Mouse (Mus musculus) midbrain, embryonic 16.5 days (tissue): ENCODE data around the gene Ppfibp1. TPM values are rescaled to one million over a fixed set of nuclear protein-coding genes. Genes with fewer than 3 reads are reported as not detected.
A peak's percentile ranks its signal among the peaks of the same experiment; 100 is the strongest.

ENCODE experiments used
- ATAC-seq: fragments of 200-750 bp; cut with Nextera tagmentation; 2 replicates; pipeline ENCODE4 v1.8.0; 2017; ENCODE audit warnings: moderate TSS enrichment
- H3K27ac ChIP-seq: fragments of 300-500 bp; sonication (generic); 2 replicates; pipeline ENCODE4 v1.5.1; 2014; ENCODE audit warnings: mild to moderate bottlenecking, low read length, mixed read lengths
- H3K27me3 ChIP-seq: fragments of 300-500 bp; sonication (generic); 2 replicates; pipeline ENCODE4 v1.6.1; 2014; ENCODE audit warnings: low read depth, low read length, mixed read lengths; ENCODE audit not compliant: control insufficient read depth, insufficient read depth
- H3K36me3 ChIP-seq: fragments of 300-500 bp; sonication (generic); 2 replicates; pipeline ENCODE4 v1.6.1; 2014; ENCODE audit warnings: mild to moderate bottlenecking, low read length, moderate library complexity, mixed read lengths; ENCODE audit not compliant: control insufficient read depth, insufficient read depth
- H3K4me1 ChIP-seq: fragments of 300-500 bp; sonication (generic); 2 replicates; pipeline ENCODE4 v1.6.1; 2014; ENCODE audit warnings: mild to moderate bottlenecking, low read length, mixed read lengths; ENCODE audit not compliant: control insufficient read depth, insufficient read depth
- H3K4me2 ChIP-seq: fragments of 300-500 bp; sonication (generic); 2 replicates; pipeline ENCODE4 v1.6.1; 2014; ENCODE audit warnings: mild to moderate bottlenecking, low read length, mixed read lengths
- H3K4me3 ChIP-seq: fragments of 300-500 bp; sonication (generic); 2 replicates; pipeline ENCODE4 v1.5.1; 2014; ENCODE audit warnings: low read depth, mild to moderate bottlenecking, low read length, moderate library complexity, mixed read lengths
- H3K9ac ChIP-seq: fragments of 300-500 bp; sonication (generic); 2 replicates; pipeline ENCODE4 v1.6.1; 2014; ENCODE audit warnings: low read depth, low read length, mixed read lengths
- H3K9me3 ChIP-seq: fragments of 300-500 bp; sonication (generic); replicated peaks from 2 replicates; pipeline ENCODE4 v1.6.1; 2014; ENCODE audit warnings: mild to moderate bottlenecking, low read length, mixed read lengths; ENCODE audit not compliant: control insufficient read depth, poor library complexity, severe bottlenecking
- WGBS: fragments of 180-500 bp; shearing (Covaris S2); extraction: QIAGEN DNeasy Blood & Tissue Kit; methylation state at CpG from one replicate; pipeline ENCODE4 v1.1.7; 2014; 5-methylcytosine and 5-hydroxymethylcytosine counted together
- polyA plus RNA-seq: library from polyadenylated mRNA; unstranded; fragments of >200 nt; fragmentation: Nextera tagmentation; extraction: Ambion mirVana; gene quantifications from 2 replicates; pipeline ENCODE4 v1.2.1, GENCODE M21; 2015

The Ppfibp1 gene
- polyA plus RNA-seq, 1 experiment from 2014 or later: 19.6 TPM

DNA sequence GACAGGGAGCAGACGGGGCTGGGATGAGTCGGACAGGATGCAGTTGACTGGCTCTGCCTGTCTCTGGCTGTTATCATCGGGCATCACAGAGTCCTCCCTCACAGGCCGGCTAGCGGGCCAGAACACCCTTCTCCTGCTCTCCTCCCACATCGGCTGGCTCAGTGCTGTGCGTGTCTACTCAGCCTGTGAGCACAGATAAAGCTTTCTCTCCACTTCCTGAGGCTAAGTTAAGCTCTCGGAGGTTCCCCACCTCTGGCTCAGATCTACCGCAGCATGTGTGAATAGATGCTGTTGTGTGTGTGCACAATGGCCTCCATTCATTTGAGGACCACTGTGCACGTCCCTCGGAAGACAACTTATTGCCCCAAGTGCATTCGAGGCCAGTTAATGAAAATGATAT is 67.6 kb downstream of the Ppfibp1 start:
- ATAC-seq: peak; percentile 39; the same call in 1 of the 2 replicates
- 20% methylated on average over 12 of the region's 12 CpGs for WGBS

DNA sequence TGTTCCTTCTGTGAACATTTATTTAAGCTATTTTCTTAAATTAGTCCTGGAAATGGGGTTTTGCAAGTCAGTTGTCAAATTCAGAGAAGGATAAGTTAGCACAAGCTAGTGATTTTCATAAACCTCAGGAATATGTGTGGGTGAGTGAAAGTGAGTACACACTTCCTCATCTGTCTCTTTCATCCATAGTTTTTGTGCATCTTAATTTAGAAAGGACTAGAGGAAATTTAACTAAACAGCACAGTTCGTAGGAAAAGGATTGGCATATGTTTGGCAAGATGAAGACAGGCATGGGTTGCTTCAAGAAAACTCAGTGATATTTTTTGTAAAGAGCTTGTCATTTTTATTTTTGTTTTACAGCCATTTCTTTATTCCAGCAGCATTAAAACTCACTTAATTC is 68.7 kb downstream of the Ppfibp1 start:
- Histone ChIP-seq H3K36me3 (no peaks in the 10 kb centered on the region), H3K27ac (no peak overlapping the region), H3K9me3 (no peaks in the 10 kb centered on the region), H3K4me3 (no peak overlapping the region), H3K27me3 (no peaks in the 10 kb centered on the region), H3K9ac (no peak overlapping the region), H3K4me1 (peaks cover 5% of the 10 kb centered on the region), H3K4me2 (no peak overlapping the region)
- ATAC-seq: no peak
- 89% methylated on average over 1 of the region's 1 CpGs for WGBS

More for the DNA sequence above, 67.6 kb downstream of the Ppfibp1 start:
- no peak overlapping the region for H3K4me2 ChIP-seq
- H3K9ac ChIP-seq: no peak overlapping the region
- H3K27me3 ChIP-seq: no peaks in the 10 kb centered on the region
- no peaks in the 10 kb centered on the region for H3K36me3 ChIP-seq
- H3K4me3 ChIP-seq: no peak overlapping the region
- H3K27ac ChIP-seq: no peak overlapping the region
- no peaks in the 10 kb centered on the region for H3K9me3 ChIP-seq
- peaks cover 5% of the 10 kb centered on the region for H3K4me1 ChIP-seq

DNA sequence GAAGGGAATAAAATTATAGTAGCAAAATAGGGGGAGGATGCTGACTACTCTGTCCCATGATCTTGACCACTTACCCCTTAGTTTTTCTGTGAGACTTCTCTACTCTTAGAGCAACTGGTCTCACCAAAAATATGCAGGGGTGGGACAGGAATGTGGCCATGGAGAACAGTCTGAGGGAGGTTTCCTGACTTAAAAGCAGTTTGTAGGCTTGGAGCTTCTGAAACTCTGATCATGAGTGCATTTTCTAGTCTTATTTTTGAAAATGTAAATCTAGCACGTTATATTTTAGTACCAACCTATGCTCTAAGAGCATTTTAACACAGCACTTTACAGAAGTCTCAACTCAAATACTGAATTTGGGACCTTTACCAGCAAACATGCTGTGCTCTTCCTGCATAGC is 70.4 kb downstream of the Ppfibp1 start:
- H3K27ac ChIP-seq: no peak overlapping the region
- no peaks in the 10 kb centered on the region for H3K9me3 ChIP-seq
- 100% methylated on average over 1 of the region's 1 CpGs for WGBS
- H3K9ac ChIP-seq: no peak overlapping the region
- peaks cover 5% of the 10 kb centered on the region for H3K4me1 ChIP-seq
- H3K4me3 ChIP-seq: no peak overlapping the region
- H3K4me2 ChIP-seq: no peak overlapping the region
- no peaks in the 10 kb centered on the region for H3K36me3 ChIP-seq
- no peak for ATAC-seq
- no peaks in the 10 kb centered on the region for H3K27me3 ChIP-seq

DNA sequence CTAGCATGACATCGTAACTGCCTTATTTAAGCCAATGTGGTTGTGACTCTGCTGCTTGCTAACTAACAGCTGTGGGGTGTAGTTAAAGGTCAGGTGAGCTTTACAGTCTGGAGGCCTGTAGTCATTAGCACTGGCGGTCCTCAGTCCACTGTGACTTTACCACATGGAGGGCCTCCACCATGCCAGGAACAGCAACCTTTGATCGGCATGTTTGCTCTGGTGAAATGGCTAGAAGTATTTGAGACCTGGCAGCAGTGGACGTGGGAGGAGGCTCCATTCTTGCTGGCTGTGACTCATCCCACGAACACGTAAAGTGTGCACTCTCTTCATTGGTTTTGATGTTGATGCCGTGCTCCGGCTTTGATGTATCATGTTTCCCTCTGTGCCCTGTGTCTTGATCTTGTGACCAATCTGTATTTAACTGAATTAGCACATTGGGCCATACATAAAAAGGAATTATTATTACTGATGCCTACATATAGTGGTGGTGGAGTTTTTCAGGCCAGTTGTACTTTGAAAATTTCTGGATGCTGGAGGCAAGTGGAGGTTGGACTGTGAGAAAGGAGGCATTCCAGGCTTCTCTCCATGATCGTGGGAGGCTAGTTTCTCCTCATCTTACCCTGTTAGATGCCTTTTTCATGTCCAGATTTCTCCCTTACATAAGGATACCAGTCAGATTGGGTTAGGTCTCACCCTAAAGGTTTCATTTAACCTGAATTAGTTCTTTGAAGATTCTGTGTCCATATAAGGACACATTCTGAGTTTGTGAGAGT is 71.8 kb downstream of the Ppfibp1 start:
- H3K4me2 ChIP-seq: no peak overlapping the region
- no peak for ATAC-seq
- WGBS: 85% methylated on average over 9 of the region's 9 CpGs
- H3K36me3 ChIP-seq: no peaks in the 10 kb centered on the region
- no peaks in the 10 kb centered on the region for H3K4me1 ChIP-seq
- no peaks in the 10 kb centered on the region for H3K9me3 ChIP-seq
- H3K27me3 ChIP-seq: no peaks in the 10 kb centered on the region
- no peak overlapping the region for H3K27ac ChIP-seq
- no peak overlapping the region for H3K9ac ChIP-seq
- no peak overlapping the region for H3K4me3 ChIP-seq

DNA sequence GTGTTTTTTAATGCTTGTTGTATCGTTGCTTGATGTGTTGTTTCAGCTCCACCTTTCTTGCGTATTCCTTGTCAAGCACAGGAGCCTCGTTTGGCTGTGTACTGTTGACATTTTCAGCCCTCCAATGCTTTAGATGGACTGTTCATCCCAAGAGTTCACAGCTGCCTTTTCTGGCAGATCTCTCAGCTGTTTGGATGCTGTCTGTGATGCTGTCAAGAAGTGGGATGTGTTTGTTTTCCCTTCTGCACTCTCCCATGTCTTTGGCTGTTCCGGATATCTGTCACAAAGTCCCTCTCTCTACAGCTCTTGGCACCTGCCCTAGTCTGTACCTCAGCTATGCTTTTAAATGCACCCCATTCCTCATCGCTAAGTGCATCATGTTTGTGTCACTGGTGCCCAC is 72.7 kb downstream of the Ppfibp1 start:
- no peaks in the 10 kb centered on the region for H3K27me3 ChIP-seq
- no peaks in the 10 kb centered on the region for H3K9me3 ChIP-seq
- no peak overlapping the region for H3K4me3 ChIP-seq
- WGBS: 84% methylated on average over 5 of the region's 5 CpGs
- no peak overlapping the region for H3K4me2 ChIP-seq
- ATAC-seq: no peak
- H3K36me3 ChIP-seq: no peaks in the 10 kb centered on the region
- H3K4me1 ChIP-seq: no peaks in the 10 kb centered on the region
- no peak overlapping the region for H3K27ac ChIP-seq
- no peak overlapping the region for H3K9ac ChIP-seq

DNA sequence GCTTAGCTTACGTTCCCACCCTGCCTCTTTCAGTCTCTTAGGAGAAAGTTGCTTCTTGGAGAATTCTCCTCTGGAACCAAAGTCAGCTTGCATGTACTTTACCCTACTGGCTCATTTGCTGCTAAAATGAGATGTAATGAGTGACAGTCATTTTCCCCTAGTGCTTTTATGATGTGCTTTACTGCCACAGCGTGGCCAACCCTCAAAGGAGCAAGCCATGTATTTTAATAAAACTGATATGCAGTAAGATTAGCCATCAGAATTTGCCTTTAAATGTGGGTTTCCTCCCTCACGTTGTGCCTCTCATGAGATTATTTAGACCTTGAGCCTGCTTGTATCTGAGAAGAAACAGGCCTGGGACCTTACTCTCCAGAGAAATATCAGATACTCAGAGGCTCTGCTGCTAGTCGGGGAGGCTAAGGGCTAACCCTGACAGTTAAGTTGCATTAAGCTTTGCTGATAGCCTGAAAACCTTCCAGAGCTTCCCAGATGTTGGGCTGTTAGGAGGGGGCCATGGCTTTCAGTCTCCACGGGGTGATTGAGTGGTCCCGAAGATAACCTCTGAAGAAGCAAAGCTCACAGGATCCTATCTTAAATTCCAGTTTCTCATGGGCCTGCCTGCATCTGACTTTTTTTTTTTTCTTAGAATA is 73.7 kb downstream of the Ppfibp1 start:
- Histone ChIP-seq H3K36me3 (no peaks in the 10 kb centered on the region), H3K27ac (no peak overlapping the region), H3K4me1 (no peaks in the 10 kb centered on the region), H3K4me3 (no peak overlapping the region), H3K9me3 (no peaks in the 10 kb centered on the region), H3K27me3 (no peaks in the 10 kb centered on the region), H3K4me2 (no peak overlapping the region), H3K9ac (no peak overlapping the region)
- ATAC-seq: no peak
- WGBS: 72% methylated on average over 6 of the region's 6 CpGs

DNA sequence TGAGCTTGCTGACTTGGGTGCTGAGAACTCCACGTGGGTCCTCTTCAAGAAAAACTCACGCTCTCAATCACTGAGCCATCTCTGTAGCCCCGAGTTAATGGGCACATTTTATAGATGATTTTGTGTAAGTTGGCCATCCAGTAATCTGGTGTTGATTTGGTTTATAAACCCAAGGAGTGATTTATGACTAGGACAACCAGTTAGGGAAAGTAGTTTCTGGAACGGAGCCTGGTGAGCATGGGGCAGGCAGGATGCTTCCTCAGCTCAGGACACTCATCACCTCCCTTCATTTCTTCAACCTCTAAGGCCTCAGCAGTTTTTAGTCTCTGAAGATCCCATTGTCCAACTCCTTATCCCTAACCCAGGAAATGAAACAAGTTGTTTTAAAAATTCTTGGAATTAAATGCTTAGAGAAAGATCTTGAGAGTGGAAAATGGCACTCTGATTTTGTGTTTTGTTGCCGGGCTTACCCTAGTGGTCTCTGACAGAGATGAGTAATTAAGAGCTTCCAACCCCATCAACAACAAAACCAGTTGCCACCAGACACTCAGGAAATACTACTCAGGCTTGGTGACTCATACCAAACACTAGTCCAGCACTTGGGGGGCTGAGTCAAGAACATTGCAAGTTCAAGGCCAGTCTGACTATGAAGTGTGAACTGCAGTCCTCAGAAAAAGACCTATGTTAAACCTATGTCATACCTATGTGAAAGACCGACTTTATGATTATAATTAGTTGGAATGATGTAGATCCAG is 75.3 kb downstream of the Ppfibp1 start:
- H3K9me3 ChIP-seq: no peaks in the 10 kb centered on the region
- 92% methylated on average over 6 of the region's 6 CpGs for WGBS
- H3K4me2 ChIP-seq: no peak overlapping the region
- H3K27ac ChIP-seq: no peak overlapping the region
- no peaks in the 10 kb centered on the region for H3K27me3 ChIP-seq
- ATAC-seq: no peak
- H3K9ac ChIP-seq: no peak overlapping the region
- no peaks in the 10 kb centered on the region for H3K36me3 ChIP-seq
- H3K4me1 ChIP-seq: no peaks in the 10 kb centered on the region
- H3K4me3 ChIP-seq: no peak overlapping the region

DNA sequence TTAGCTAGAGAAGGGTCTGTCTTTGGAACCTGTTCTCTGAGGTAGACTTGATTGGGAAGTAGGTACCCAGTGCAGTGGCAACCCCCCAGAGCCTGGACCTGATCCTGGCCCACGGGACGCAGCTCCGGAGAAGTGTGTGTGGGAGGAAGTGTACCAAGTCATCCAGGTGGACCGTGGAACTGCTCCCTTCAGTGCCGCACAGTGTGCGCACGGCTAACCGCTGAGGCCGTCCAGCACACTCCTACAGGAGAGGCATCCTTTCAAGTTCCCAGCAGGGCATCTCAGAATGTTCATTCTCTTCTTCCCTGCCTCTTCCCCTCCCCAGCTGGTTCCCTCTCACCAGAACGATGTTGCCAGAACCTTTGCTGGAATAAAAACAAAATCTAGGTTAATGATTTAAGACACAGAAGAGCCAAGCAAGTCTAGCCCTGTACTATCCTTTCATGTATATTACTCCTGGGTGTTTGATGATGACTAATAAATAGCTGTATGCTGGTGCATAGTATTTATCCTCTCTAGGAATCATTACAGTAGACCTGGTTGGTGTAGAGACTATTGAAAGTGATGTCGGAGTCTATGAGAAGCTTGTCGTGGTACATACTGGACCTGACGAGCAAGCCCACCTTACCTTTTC is 77.0 kb downstream of the Ppfibp1 start:
- Histone ChIP-seq H3K4me3 (no peak overlapping the region), H3K4me1 (no peaks in the 10 kb centered on the region), H3K36me3 (no peaks in the 10 kb centered on the region), H3K27me3 (no peaks in the 10 kb centered on the region), H3K4me2 (no peak overlapping the region), H3K9me3 (no peaks in the 10 kb centered on the region), H3K9ac (no peak overlapping the region), H3K27ac (no peak overlapping the region)
- WGBS: 83% methylated on average over 13 of the region's 13 CpGs
- no peak for ATAC-seq
